Mouse (Mus musculus): Measurements from ENCODE around the gene Sept10.

- TF ChIP-seq CTCF (IDR thresholded peaks at IDR 0.05; ENCODE audit: extremely low read depth, insufficient read depth, insufficient read length, insufficient replicate concordance), result no peak
- no peak for TF ChIP-seq POLR2A (IDR thresholded peaks at IDR 0.05; ENCODE audit: low read depth, low read length)
These were observed 41.3 kb upstream of the Sept10 start for GRCm38 (mm10) chr10:59262979-59263378.
